15 mouse cellular contexts compared by ENCODE assay signal in the genomic region with DNA sequence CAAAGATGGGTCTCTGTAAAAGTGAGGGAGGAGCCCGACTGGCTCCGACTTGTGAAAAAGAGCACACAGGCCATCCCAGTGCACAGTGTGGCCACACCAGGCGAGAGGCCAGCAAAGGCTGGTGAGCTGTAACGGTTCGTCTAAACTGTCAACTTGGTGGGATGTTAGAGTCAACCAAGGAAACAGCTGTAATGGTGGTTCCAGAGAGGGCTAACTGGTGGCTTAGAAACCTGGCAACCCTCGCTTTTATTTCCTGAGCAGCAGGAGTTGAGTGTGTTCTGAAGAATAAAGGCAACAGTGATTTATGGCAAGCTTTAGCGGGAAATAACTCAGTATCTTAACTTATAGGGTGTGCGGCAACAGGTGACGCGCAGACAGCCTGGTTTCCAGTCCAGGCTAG.
"Had no signal": no experiment of that assay in that cellular context is flagged by ENCODE, and none has a peak within 500 bp of the region (broad histone marks: within the 10 kb centered on the region; RNA-seq: fewer than 3 reads in every experiment).

No protein-coding gene starts in this region.

- H3K27me3 ChIP-seq: neural tube, embryonic 13.5 days; neural tube, embryonic 15.5 days; stomach, embryonic 15.5 days had no signal

- H3K4me3 ChIP-seq: neural tube, embryonic 13.5 days; neural tube, embryonic 15.5 days; stomach, embryonic 15.5 days had no signal

- DNase-seq: retina, postnatal 1 day; right cerebral cortex, adult 18-20 months; right cerebral cortex, postnatal 14 days; right cerebral cortex, postnatal 25 days; right cerebral cortex, postnatal 4 days; spleen, adult 18-20 months; thymus, adult 18-20 months; thymus, adult 2 months; thymus, postnatal 14 days; thymus, postnatal 25 days; thymus, postnatal 36 days had no signal

- H3K4me2 ChIP-seq: neural tube, embryonic 13.5 days; neural tube, embryonic 15.5 days; stomach, embryonic 15.5 days had no signal

- H3K4me1 ChIP-seq: stomach, embryonic 15.5 days had no signal

- H3K9me3 ChIP-seq: neural tube, embryonic 13.5 days; neural tube, embryonic 15.5 days; stomach, embryonic 15.5 days had no signal

- H3K27ac ChIP-seq: neural tube, embryonic 13.5 days; neural tube, embryonic 15.5 days; stomach, embryonic 15.5 days; stomach, postnatal 0 days had no signal

- H3K9ac ChIP-seq: neural tube, embryonic 15.5 days; stomach, embryonic 15.5 days had no signal
